Mouse (Mus musculus) testis, adult 2 months (tissue): Measurements from ENCODE around the gene Lrrc23. TPM values are rescaled to one million over a fixed set of nuclear protein-coding genes. Genes with fewer than 3 reads are reported as not detected.

Source experiments
- H3K27ac ChIP-seq: fragments of 200-500 bp; 2 replicates; pipeline ENCODE4 v1.5.1; 2012; ENCODE audit warnings: low read depth, low read length; ENCODE audit not compliant: control insufficient read depth, insufficient read depth
- H3K27me3 ChIP-seq: fragments of 200-500 bp; 2 replicates; pipeline ENCODE4 v1.6.1; 2012; ENCODE audit warnings: mild to moderate bottlenecking, low read length, moderate library complexity; ENCODE audit not compliant: control insufficient read depth, insufficient read depth
- H3K36me3 ChIP-seq: fragments of 200-500 bp; 2 replicates; pipeline ENCODE4 v1.6.1; 2012; ENCODE audit warnings: mild to moderate bottlenecking, low read length; ENCODE audit not compliant: control insufficient read depth, insufficient read depth
- H3K4me1 ChIP-seq: fragments of 200-500 bp; 2 replicates; pipeline ENCODE4 v1.6.1; 2012; ENCODE audit warnings: low read length; ENCODE audit not compliant: control insufficient read depth, insufficient read depth
- H3K4me3 ChIP-seq: fragments of 200-500 bp; 2 replicates; pipeline ENCODE4 v1.5.1; 2012; ENCODE audit warnings: low read depth, mild to moderate bottlenecking, low read length, moderate library complexity, mixed read lengths; ENCODE audit not compliant: control insufficient read depth
- CTCF ChIP-seq: fragments of 200-500 bp; IDR thresholded peaks from 2 replicates; pipeline ENCODE4 v1.5.1; 2012; ENCODE audit warnings: low read depth, mild to moderate bottlenecking, inconsistent platforms, low read length, moderate library complexity; ENCODE audit not compliant: control insufficient read depth, insufficient read depth, insufficient replicate concordance
- POLR2A ChIP-seq: fragments of 200-500 bp; IDR thresholded peaks from 2 replicates; pipeline ENCODE4 v1.6.1; 2012; ENCODE audit warnings: low read depth, mild to moderate bottlenecking, inconsistent platforms, low read length, moderate library complexity; ENCODE audit not compliant: control insufficient read depth
- polyA plus RNA-seq: library from polyadenylated mRNA; depleted of rRNA; stranded (reverse); fragments of >200 nt; gene quantifications from 2 replicates; pipeline ENCODE4 v1.2.3, GENCODE M21; 2012; rRNA removed

Lrrc23 gene
- polyA plus RNA-seq, 1 experiment = 105 TPM

DNA sequence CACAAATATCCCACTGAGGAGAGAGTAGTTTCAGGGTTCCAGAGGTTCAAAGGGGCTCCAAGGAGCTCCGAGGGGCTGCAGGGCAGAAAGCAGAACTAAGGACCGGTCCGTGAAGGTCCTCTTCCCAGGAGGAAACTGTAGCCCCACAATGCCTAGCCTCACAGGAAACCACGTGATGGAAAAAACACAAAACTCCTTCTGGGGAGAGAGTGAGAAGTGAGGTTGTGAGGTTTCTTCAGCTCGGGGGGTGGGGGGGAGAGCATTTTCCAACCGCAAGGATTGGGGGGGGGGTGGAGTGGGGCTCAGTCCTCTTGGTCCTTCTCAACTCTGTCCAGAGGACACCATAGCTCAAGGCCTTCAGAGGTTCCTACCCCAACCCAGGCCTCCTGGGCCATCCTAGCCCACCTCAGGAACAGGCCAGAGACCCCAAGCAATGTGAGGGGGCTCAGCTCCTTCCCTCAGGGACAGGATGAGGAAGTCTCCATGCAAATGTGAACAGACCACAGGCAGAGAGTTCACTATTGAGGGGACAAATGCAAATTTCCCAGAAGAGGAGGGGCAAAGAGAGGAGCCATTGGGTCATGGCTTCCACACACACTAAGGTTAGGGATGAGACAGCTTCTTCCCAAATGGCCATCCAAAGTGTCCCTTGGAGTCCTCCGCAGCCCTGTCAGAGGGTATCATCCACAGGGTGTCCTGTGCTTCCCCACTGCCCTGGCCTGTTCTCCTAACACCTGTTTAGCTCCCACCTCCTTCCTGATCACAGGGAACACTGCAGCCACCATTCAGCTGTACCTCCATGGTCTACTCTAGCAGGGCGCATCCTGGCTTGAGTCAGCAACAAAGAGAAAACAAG is 49.4 kb downstream of the Lrrc23 start:
- H3K27ac ChIP-seq = no peak overlapping the region
- no peak overlapping the region for H3K4me3 ChIP-seq
- H3K27me3 ChIP-seq = no peaks in the 10 kb centered on the region
- no peak for TF ChIP-seq POLR2A
- no peak for TF ChIP-seq CTCF
- H3K36me3 ChIP-seq = no peaks in the 10 kb centered on the region
- no peaks in the 10 kb centered on the region for H3K4me1 ChIP-seq

DNA sequence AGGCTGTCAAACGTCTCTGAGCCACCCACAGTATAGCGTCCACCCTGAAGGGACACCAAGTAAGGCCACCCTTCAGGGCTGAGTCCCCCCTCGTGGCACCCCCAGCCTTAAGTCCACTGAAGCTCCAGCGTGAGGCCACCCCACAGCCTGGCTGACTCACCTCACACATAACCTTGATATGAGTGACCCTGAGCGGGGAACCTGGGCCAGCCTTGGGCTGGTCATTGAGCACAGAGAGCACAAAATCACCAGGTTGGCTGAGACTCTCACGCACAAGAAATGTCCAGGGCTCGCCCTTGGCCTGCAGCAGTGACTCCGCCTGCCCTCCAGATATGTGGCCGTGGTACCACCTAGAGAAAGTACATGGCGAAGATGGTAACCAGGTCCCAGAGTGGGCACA is 50.9 kb downstream of the Lrrc23 start:
- H3K4me3 ChIP-seq = no peak overlapping the region
- H3K27ac ChIP-seq = no peak overlapping the region
- H3K36me3 ChIP-seq = no peaks in the 10 kb centered on the region
- TF ChIP-seq POLR2A (no peak), CTCF (no peak)
- no peaks in the 10 kb centered on the region for H3K4me1 ChIP-seq
- no peaks in the 10 kb centered on the region for H3K27me3 ChIP-seq

DNA sequence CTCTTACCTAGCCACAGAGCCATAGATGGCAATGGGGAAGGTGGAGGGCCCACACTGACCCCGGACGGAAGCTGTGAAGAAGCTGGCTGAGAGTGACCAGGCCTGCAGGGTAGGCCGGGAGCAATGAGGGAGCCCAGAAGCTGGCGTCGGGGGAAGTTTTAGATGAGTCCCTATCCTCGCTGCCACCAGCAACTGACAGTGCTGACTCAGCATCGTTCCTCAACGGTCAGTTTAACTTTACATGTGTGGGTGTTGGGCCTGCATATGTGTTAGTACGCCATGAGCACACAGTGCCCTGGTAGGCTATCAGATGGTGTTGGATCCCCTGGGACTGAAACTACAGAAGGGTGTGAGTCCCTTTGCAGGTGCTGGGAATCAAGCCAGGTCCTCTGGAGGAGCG is 55.1 kb downstream of the Lrrc23 start:
- TF ChIP-seq CTCF (no peak), POLR2A (no peak)
- Histone ChIP-seq H3K4me1 (no peaks in the 10 kb centered on the region), H3K27ac (no peak overlapping the region), H3K36me3 (no peaks in the 10 kb centered on the region), H3K27me3 (no peaks in the 10 kb centered on the region), H3K4me3 (no peak overlapping the region)

DNA sequence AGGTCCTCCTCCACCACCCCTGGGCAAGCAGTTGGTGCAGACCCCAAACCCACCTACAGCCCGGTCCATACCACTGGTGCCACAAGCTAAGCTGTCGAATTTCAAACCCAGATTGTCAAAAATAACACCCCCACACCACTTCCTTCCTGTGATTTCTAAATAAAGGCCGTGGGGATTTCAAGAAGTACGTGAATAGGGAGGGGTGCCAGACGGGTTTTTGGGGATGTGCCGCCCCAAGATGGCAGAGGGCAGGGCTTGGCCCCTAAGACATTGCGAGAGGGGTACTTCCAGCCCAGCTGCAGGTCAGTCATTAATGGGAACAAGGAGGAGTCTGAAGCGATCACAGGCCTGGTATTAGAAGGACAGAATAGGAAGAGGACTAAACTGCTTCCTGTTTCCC is 56.0 kb downstream of the Lrrc23 start:
- no peaks in the 10 kb centered on the region for H3K36me3 ChIP-seq
- no peak overlapping the region for H3K4me3 ChIP-seq
- no peak for TF ChIP-seq CTCF
- TF ChIP-seq POLR2A = no peak
- no peak overlapping the region for H3K27ac ChIP-seq
- peaks cover 3% of the 10 kb centered on the region for H3K4me1 ChIP-seq
- H3K27me3 ChIP-seq = no peaks in the 10 kb centered on the region

GRCm38 (mm10) chr6:124722876-124723473 is 56.6 kb downstream of the Lrrc23 start:
- Histone ChIP-seq H3K27me3 (no peaks in the 10 kb centered on the region), H3K36me3 (no peaks in the 10 kb centered on the region), H3K4me1 (peaks cover 7% of the 10 kb centered on the region), H3K4me3 (no peak overlapping the region), H3K27ac (no peak overlapping the region)
- TF ChIP-seq POLR2A (no peak), CTCF (no peak)

DNA sequence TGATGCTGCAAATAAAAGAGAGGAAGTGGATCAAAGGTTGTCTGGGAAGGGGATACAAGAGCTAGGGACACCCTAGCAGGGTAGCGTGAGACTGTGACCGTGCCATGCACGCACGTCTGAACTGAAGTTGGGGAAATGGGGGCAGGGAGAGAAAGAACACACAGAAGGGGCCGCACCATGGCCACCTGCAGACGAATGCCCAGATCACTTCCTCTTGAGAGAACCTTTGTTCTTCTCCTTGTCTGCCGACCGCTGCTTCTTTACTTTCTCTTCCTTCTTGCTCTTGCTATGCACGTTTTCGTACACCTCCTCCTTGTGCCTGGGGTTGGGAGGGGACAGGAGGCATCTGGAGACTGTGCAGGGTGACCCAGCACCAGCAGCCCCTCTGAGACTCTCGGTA is 58.6 kb downstream of the Lrrc23 start:
- H3K27ac ChIP-seq = no peak overlapping the region
- H3K4me1 ChIP-seq = peaks cover 10% of the 10 kb centered on the region
- no peak for TF ChIP-seq CTCF
- TF ChIP-seq POLR2A = no peak
- no peak overlapping the region for H3K4me3 ChIP-seq
- no peaks in the 10 kb centered on the region for H3K36me3 ChIP-seq
- H3K27me3 ChIP-seq = no peaks in the 10 kb centered on the region

Other genes with a start within 250 kb of the Lrrc23 start
- gene C1s1, start 237.4 kb downstream of the Lrrc23 start, polyA plus RNA-seq = 9.4 and 10.5 TPM in 2 replicates
- 0.05 and 0.06 TPM in 2 replicates for gene C1rb, start 209.4 kb downstream of the Lrrc23 start, polyA plus RNA-seq
- 0.19 and 0.32 TPM in 2 replicates for gene C1s2, start 143.6 kb downstream of the Lrrc23 start, polyA plus RNA-seq
- 282 and 286 TPM in 2 replicates for gene Lpcat3, start 116.7 kb downstream of the Lrrc23 start, polyA plus RNA-seq
- 39.9 and 44.1 TPM in 2 replicates for gene Emg1, start 67.5 kb downstream of the Lrrc23 start, polyA plus RNA-seq
- gene Phb2, start 67.4 kb downstream of the Lrrc23 start, polyA plus RNA-seq = 47.6 and 50.5 TPM in 2 replicates
- gene Ptpn6, start 41.0 kb downstream of the Lrrc23 start, polyA plus RNA-seq = 1.4 and 1.9 TPM in 2 replicates
- 207 and 220 TPM in 2 replicates for gene Grcc10, start 38.4 kb downstream of the Lrrc23 start, polyA plus RNA-seq
- 0.05 TPM in 1 of 2 replicates, not detected in the other for gene Gm45234, start 23.7 kb downstream of the Lrrc23 start, polyA plus RNA-seq
- gene Atn1, start 23.2 kb downstream of the Lrrc23 start, polyA plus RNA-seq = 69.3 and 76.1 TPM in 2 replicates
- 0.51 and 0.63 TPM in 2 replicates for gene Eno2, start 10.1 kb downstream of the Lrrc23 start, polyA plus RNA-seq
- 63.6 and 78.1 TPM in 2 replicates for gene Spsb2, start 28.9 kb upstream of the Lrrc23 start, polyA plus RNA-seq
- gene Tpi1, start 34.6 kb upstream of the Lrrc23 start, polyA plus RNA-seq = 471 and 473 TPM in 2 replicates
- gene Usp5, start 49.8 kb upstream of the Lrrc23 start, polyA plus RNA-seq = 37.4 and 41.2 TPM in 2 replicates
- 218 and 250 TPM in 2 replicates for gene Cdca3, start 49.8 kb upstream of the Lrrc23 start, polyA plus RNA-seq
- gene Gnb3, start 60.5 kb upstream of the Lrrc23 start, polyA plus RNA-seq = 0.07 TPM in 1 of 2 replicates, not detected in the other
- gene P3h3, start 78.0 kb upstream of the Lrrc23 start, polyA plus RNA-seq = 1.5 and 2.8 TPM in 2 replicates
- 9.0 and 9.6 TPM in 2 replicates for gene Gpr162, start 84.3 kb upstream of the Lrrc23 start, polyA plus RNA-seq
- gene Cd4, start 108.5 kb upstream of the Lrrc23 start, polyA plus RNA-seq = 0.53 and 0.67 TPM in 2 replicates
- gene Lag3, start 132.0 kb upstream of the Lrrc23 start, polyA plus RNA-seq = 0.11 and 0.12 TPM in 2 replicates
- gene Ptms, start 140.4 kb upstream of the Lrrc23 start, polyA plus RNA-seq = 142 and 168 TPM in 2 replicates
- gene Mlf2, start 151.7 kb upstream of the Lrrc23 start, polyA plus RNA-seq = 75.4 and 76.5 TPM in 2 replicates
- gene Cops7a, start 185.8 kb upstream of the Lrrc23 start, polyA plus RNA-seq = 387 and 413 TPM in 2 replicates
- gene Pianp, start 217.0 kb upstream of the Lrrc23 start, polyA plus RNA-seq = 0.23 and 0.38 TPM in 2 replicates
- 50.2 and 53.1 TPM in 2 replicates for gene Zfp384, start 229.4 kb upstream of the Lrrc23 start, polyA plus RNA-seq